Mouse (Mus musculus) forebrain, embryonic 16.5 days (tissue): ENCODE measurements at regions not wholly inside any gene's neighbourhood (a gene's known extent, or its start where the extent isn't known, plus 50 kb on each side); places are given as distances from the start of the nearest gene placed in this dataset.

Experiments
- ATAC-seq: fragments of 200-750 bp; cut with Nextera tagmentation; 2 replicates; pipeline ENCODE4 v1.8.0; 2017; ENCODE audit warnings: mild to moderate bottlenecking, moderate library complexity
- H3K27ac ChIP-seq: fragments of 300-500 bp; sonication (generic); 2 replicates; pipeline ENCODE4 v1.5.1; 2014; ENCODE audit warnings: low read length, control low read depth
- H3K27me3 ChIP-seq: fragments of 300-500 bp; sonication (generic); replicated peaks from 2 replicates; pipeline ENCODE4 v1.6.1; 2014; ENCODE audit warnings: low read length; ENCODE audit not compliant: control insufficient read depth, insufficient read depth
- H3K36me3 ChIP-seq: fragments of 300-500 bp; sonication (generic); 2 replicates; pipeline ENCODE4 v1.6.1; 2014; ENCODE audit not compliant: control insufficient read depth, insufficient read depth
- H3K4me1 ChIP-seq: fragments of 300-500 bp; sonication (generic); replicated peaks from 2 replicates; pipeline ENCODE4 v1.6.1; 2014; ENCODE audit warnings: low read length; ENCODE audit not compliant: control insufficient read depth, insufficient read depth
- H3K4me2 ChIP-seq: fragments of 300-500 bp; sonication (generic); 2 replicates; pipeline ENCODE4 v1.6.1; 2014; ENCODE audit warnings: mild to moderate bottlenecking, low read length, control low read depth
- H3K4me3 ChIP-seq: fragments of 300-500 bp; sonication (generic); replicated peaks from 2 replicates; pipeline ENCODE4 v1.5.1; 2014; ENCODE audit warnings: mild to moderate bottlenecking, low read length, control low read depth
- H3K9ac ChIP-seq: fragments of 300-500 bp; sonication (generic); replicated peaks from 2 replicates; pipeline ENCODE4 v1.6.1; 2014; ENCODE audit warnings: low read depth, low read length, control low read depth
- H3K9me3 ChIP-seq: fragments of 300-500 bp; sonication (generic); 2 replicates; pipeline ENCODE4 v1.6.1; 2016; ENCODE audit warnings: low read length; ENCODE audit not compliant: control insufficient read depth
- WGBS: fragments of 180-500 bp; shearing (Covaris S2); extraction: QIAGEN DNeasy Blood & Tissue Kit; methylation state at CpG from one replicate; pipeline ENCODE4 v1.1.7; 2014; 5-methylcytosine and 5-hydroxymethylcytosine counted together

DNA sequence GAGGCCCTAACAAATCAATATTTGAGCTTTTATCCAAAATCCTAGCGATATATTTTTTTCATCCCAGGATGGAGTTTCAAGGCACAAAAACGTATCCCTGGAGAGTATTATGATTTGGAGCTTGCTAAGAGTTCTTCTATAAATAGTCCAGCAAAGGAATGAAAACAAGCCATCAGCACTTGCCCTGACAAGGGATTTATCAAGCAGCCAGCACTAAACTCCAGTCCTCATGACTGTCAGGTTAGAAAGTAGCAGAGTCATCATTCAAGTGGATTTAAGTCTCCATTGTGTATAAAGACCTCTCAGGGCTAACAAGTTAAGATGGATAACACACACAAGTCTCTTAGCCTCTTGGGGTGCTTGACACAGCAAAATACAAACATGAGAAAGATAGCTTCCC lies 148.6 kb upstream of the Ust start:
- Histone ChIP-seq H3K27ac (no peak overlapping the region), H3K36me3 (no peaks in the 10 kb centered on the region), H3K4me1 (no peaks in the 10 kb centered on the region), H3K9ac (no peak overlapping the region), H3K4me3 (no peak overlapping the region), H3K4me2 (no peak overlapping the region), H3K9me3 (no peaks in the 10 kb centered on the region), H3K27me3 (no peaks in the 10 kb centered on the region)
- no peak for ATAC-seq
- WGBS, result 73% methylated on average over 2 of the region's 2 CpGs

DNA sequence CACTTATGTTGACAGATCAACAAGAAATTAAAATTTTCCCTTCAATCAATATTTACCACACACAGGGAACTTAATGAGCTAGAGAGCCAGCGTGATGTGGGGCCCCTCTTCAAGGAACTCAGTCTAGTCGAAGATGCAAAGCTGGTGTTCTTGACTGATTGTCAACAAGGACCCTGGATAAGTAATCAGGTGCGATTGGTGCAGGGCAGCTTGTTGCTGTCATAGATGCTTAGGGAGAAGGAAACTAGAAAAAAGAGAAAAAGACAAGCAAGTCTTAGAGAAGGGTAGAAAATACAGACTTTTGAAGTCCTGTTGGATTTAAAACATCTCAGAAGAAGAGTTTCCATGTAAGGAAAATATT lies 140.3 kb upstream of the Ust start:
- H3K27me3 ChIP-seq, result no peaks in the 10 kb centered on the region
- no peaks in the 10 kb centered on the region for H3K9me3 ChIP-seq
- H3K4me3 ChIP-seq, result no peak overlapping the region
- no peak overlapping the region for H3K9ac ChIP-seq
- no peaks in the 10 kb centered on the region for H3K36me3 ChIP-seq
- H3K4me1 ChIP-seq, result no peaks in the 10 kb centered on the region
- no peak overlapping the region for H3K27ac ChIP-seq
- ATAC-seq, result no peak
- no peak overlapping the region for H3K4me2 ChIP-seq
- WGBS, result 80% methylated on average over 3 of the region's 3 CpGs

DNA sequence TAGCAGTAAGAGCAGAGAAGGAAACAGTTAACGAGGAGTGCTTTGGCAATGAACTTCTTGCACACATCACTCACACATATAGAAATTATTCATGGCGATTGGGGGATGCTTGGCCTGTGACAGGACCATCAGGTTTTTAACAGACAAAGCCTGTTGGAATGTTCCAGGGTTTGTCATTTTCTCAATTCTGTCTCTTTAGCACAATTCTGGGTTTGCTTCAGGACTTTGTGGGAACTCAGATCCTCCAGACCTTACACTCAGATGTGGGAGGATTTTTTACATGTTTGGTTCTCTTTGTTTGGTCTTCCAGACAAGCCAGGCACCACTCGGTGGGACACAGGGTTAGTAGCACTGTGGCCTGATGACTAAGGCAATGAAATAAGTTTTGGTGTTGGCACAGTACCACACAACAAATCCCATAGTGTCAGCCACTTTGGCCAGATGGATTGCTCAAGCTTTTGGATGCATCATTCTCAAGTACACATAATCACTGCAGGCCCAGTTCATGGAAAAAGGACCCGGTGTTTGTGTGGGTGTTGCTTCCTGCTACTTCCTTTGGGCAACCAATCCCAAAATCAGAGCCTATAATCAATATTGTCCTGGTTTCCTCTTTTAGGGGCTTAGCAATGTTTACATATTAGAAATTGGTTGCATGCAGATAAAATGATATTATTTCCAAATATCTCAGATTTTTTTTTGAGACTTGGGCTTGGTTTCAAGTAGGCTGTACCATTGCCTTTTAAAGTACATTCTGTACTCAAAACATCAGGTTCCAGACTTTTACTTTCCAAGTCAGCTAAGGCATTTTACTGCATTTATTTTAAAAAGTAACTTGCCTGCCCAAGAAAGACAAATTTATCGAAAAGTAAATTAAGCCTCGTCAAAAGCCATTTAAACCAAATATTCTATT lies 139.7 kb upstream of the Ust start:
- no peak overlapping the region for H3K4me3 ChIP-seq
- no peaks in the 10 kb centered on the region for H3K9me3 ChIP-seq
- H3K36me3 ChIP-seq, result no peaks in the 10 kb centered on the region
- no peaks in the 10 kb centered on the region for H3K4me1 ChIP-seq
- no peaks in the 10 kb centered on the region for H3K27me3 ChIP-seq
- no peak for ATAC-seq
- no peak overlapping the region for H3K4me2 ChIP-seq
- no peak overlapping the region for H3K9ac ChIP-seq
- 81% methylated on average over 6 of the region's 6 CpGs for WGBS
- no peak overlapping the region for H3K27ac ChIP-seq

DNA sequence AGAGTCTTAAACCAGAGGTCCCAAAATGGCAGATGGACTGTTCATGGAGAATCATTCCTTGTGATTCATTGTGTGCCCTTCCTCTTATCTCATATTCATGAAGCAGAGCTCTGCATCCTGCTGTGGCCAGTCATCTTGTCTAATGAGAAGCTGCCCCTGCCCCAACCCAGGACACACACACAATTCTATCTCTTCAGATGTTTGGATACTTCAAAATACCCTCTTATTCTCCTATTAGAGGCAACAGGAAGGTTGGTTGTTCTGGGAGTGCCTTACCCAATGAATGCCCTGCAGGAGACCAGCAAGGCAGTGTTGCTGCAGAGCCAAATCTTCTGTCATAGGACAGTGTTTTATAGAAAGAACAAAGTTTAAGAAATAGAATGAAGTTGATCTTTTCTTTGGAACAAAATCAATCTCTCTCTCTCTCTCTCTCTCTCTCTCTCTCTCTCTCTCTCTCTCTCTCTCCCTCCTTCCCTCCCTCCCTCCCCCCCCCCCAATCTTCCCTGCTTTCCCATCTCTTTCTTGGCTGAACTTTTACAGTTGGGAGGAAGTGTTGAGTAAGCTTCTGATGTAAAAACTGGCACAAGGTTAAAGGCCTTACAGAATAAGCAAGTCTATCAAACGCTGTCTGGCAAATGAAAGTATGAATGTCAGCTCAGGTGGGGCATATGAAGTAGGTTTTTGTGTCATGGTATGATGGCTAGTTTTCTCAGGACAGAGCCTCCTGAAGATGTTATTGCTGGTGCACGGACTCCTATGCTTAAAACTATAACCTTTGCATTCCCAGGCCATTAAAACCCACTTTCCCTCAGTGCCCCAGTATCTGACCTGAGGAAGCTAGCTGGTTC lies 138.8 kb upstream of the Ust start:
- Histone ChIP-seq H3K27ac (no peak overlapping the region), H3K36me3 (no peaks in the 10 kb centered on the region), H3K4me1 (no peaks in the 10 kb centered on the region), H3K27me3 (no peaks in the 10 kb centered on the region), H3K9ac (no peak overlapping the region), H3K4me2 (no peak overlapping the region), H3K4me3 (no peak overlapping the region), H3K9me3 (no peaks in the 10 kb centered on the region)
- no peak for ATAC-seq
- WGBS, result 89% methylated on average over 2 of the region's 2 CpGs

DNA sequence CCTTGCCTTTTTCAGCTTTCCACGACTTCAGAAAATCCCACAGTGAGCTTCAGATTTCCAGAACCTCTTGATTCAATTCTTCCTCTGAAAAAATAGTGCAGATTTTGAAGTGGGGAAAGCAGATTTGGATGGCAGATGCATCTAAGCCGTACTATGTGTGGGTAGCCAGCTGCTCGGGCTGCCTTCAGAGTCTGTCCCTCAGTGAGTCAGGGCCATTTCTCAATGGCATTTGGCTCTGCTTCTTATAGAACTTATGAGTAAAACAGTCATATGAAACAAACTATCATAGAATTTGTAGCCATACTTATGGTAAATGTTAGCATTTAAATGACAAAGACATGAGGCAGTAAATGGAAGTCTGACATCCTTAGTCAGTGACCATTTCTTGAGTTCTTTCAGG lies 135.0 kb upstream of the Ust start:
- H3K27me3 ChIP-seq, result no peaks in the 10 kb centered on the region
- H3K4me2 ChIP-seq, result no peak overlapping the region
- H3K9ac ChIP-seq, result no peak overlapping the region
- no peak for ATAC-seq
- H3K4me1 ChIP-seq, result no peaks in the 10 kb centered on the region
- WGBS, result 81% methylated on average over 3 of the region's 3 CpGs
- H3K9me3 ChIP-seq, result no peaks in the 10 kb centered on the region
- no peaks in the 10 kb centered on the region for H3K36me3 ChIP-seq
- no peak overlapping the region for H3K27ac ChIP-seq
- H3K4me3 ChIP-seq, result no peak overlapping the region

DNA sequence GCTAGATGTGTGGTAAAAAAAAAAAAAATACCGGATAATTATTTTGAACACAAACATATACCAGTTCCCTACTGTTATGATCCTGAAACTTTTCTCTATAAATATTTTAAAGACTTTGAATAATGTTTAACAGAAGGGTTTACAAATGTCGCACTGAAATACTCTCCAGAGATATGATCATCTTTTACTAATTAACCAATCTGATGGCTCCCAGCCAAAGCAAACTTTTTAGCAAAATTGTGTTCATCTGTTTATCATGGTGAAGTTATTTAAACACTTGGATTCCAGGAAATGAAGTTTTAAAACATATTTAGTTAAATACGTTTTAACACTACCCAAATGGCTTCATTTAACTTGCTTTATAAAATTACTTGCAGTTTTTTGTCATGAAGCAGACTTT lies 123.6 kb upstream of the Ust start:
- no peaks in the 10 kb centered on the region for H3K4me1 ChIP-seq
- no peaks in the 10 kb centered on the region for H3K27me3 ChIP-seq
- no peak overlapping the region for H3K4me3 ChIP-seq
- H3K27ac ChIP-seq, result no peak overlapping the region
- peaks cover 4% of the 10 kb centered on the region; the same call in 1 of the 2 replicates for H3K9me3 ChIP-seq
- H3K4me2 ChIP-seq, result no peak overlapping the region
- 81% methylated on average over 3 of the region's 3 CpGs for WGBS
- ATAC-seq, result no peak
- no peak overlapping the region for H3K9ac ChIP-seq
- H3K36me3 ChIP-seq, result no peaks in the 10 kb centered on the region

DNA sequence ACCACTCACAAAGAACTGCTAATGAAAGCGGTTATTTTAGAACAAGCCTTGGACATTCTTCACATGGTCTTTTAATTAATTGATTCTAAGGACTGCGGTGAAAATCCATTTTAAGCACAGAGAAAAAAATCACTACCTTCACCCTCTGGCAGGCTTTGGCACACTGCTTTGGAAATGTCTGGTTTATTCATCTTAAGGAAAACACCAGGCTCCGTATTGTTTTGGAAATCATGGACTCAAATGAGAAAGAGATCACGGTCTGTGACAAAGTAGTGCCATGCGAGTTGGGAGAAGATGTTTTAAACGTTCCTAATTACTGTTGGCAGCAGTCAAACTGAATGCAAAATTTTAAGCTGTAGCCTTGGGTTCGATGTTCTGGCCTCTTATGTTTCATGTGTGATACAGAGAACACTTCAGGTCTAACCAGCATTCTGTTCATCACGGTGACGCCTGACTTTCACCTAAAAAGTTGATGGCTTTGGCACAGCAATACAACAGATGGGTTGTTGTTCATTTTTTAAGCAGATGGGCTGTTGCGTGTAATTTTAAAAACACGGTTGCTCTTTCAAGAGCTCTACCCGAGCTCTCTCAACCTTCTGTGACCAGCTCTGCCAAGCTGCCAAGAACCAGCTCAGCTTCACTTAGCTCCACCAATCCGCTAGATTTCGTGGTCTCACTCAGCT lies 105.7 kb upstream of the Ust start:
- Histone ChIP-seq H3K27me3 (no peaks in the 10 kb centered on the region), H3K4me2 (no peak overlapping the region), H3K4me1 (peaks cover 4% of the 10 kb centered on the region; the same call in 1 of the 2 replicates), H3K9ac (no peak overlapping the region), H3K9me3 (no peaks in the 10 kb centered on the region), H3K4me3 (no peak overlapping the region), H3K27ac (peak overlapping the region; percentile 63), H3K36me3 (no peaks in the 10 kb centered on the region)
- peak; percentile 87 for ATAC-seq
- WGBS, result 32% methylated on average over 14 of the region's 14 CpGs

DNA sequence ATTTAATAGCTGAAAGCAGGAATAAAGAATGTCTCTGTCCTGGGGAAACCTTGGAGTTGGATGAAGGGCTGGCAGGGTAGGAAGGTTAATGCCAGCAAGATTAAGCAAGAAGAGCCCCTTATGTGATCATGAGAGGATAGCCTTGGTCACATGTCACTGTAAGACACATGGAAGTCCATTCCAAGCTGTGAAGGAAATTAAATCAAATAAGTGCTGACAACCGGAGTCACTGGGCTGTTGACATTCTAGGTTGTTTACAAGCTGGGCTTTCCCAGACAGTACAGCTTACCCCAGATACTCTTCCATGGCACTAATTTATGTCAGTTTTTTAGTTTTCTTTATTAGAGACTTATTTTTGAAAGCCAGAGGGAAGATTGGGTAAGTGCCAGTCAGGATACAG lies 100.1 kb upstream of the Ust start:
- 72% methylated on average over 1 of the region's 1 CpGs for WGBS
- H3K27ac ChIP-seq, result no peak overlapping the region
- no peaks in the 10 kb centered on the region for H3K36me3 ChIP-seq
- no peaks in the 10 kb centered on the region for H3K4me1 ChIP-seq
- H3K4me3 ChIP-seq, result no peak overlapping the region
- no peak overlapping the region for H3K9ac ChIP-seq
- no peak for ATAC-seq
- no peaks in the 10 kb centered on the region for H3K9me3 ChIP-seq
- no peaks in the 10 kb centered on the region for H3K27me3 ChIP-seq
- no peak overlapping the region for H3K4me2 ChIP-seq

DNA sequence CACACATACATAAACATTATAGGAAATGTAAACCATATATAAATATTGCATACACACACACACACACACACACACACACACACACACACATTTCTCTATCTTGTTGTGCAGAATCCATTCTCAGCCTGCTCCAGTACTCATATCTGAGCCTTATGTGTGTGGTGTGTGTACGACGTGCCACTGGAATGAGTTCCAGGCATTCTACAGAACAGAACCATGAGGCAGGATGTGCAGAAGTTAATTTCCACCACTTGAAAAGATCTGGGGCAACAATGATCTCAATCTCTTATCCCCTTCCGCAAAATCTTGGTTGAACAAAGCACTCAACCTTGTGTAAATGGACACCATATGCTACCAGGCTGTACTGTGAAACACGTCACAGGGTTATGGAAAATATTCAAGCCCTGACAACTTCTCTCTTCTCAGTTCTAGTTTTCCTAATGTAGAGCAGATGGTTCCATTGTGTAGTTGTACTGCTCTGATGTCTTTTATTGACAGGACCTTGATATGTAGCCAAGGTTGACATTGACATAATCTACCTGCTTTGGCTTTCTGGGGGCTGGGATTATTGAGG lies 96.9 kb upstream of the Ust start:
- Histone ChIP-seq H3K4me1 (no peaks in the 10 kb centered on the region), H3K4me2 (no peak overlapping the region), H3K9me3 (no peaks in the 10 kb centered on the region), H3K9ac (no peak overlapping the region), H3K27ac (no peak overlapping the region), H3K4me3 (no peak overlapping the region), H3K36me3 (no peaks in the 10 kb centered on the region), H3K27me3 (no peaks in the 10 kb centered on the region)
- ATAC-seq, result peak; percentile 74
- 48% methylated on average over 4 of the region's 4 CpGs for WGBS
